Mouse (Mus musculus) ES-Bruce4 (cell line): ENCODE results near the gene Ccdc28b. TPM values are rescaled to one million over a fixed set of nuclear protein-coding genes. Genes with fewer than 3 reads are reported as not detected.

Source experiments
- H3K27ac ChIP-seq: 2 replicates; pipeline ENCODE4 v1.5.1; 2012; ENCODE audit warnings: low read length, inconsistent platforms; ENCODE audit not compliant: insufficient read depth
- H3K27me3 ChIP-seq: 2 replicates; pipeline ENCODE4 v1.6.1; 2012; ENCODE audit warnings: mild to moderate bottlenecking, low read length, inconsistent platforms; ENCODE audit not compliant: control insufficient read depth, poor library complexity, insufficient read depth, severe bottlenecking
- H3K36me3 ChIP-seq: 2 replicates; pipeline ENCODE4 v1.6.1; 2012; ENCODE audit warnings: inconsistent platforms, mild to moderate bottlenecking, low read length, moderate library complexity; ENCODE audit not compliant: control insufficient read depth, poor library complexity, insufficient read depth, severe bottlenecking
- H3K4me1 ChIP-seq: one replicate; pipeline ENCODE4 v1.8.1; 2011; ENCODE audit warnings: low read length; ENCODE audit not compliant: control insufficient read depth, insufficient read depth
- H3K4me3 ChIP-seq: 2 replicates; pipeline ENCODE4 v1.5.1; 2011; ENCODE audit warnings: low read depth, mild to moderate bottlenecking, low read length
- H3K9ac ChIP-seq: 2 replicates; pipeline ENCODE4 v1.6.1; 2012; ENCODE audit warnings: low read depth, mild to moderate bottlenecking, inconsistent platforms; ENCODE audit not compliant: poor library complexity, severe bottlenecking
- H3K9me3 ChIP-seq: replicated peaks from 2 replicates; pipeline ENCODE4 v1.6.1; 2012; ENCODE audit warnings: mild to moderate bottlenecking, low read length, inconsistent platforms; ENCODE audit not compliant: control insufficient read depth, poor library complexity, insufficient read depth, severe bottlenecking
- CTCF ChIP-seq: IDR thresholded peaks from one replicate; pipeline ENCODE4 v1.8.1; 2011; ENCODE audit warnings: low read depth, low read length
- EP300 ChIP-seq: IDR thresholded peaks from 2 replicates; pipeline ENCODE4 v1.6.1; 2011; ENCODE audit warnings: low read depth, low read length; ENCODE audit not compliant: insufficient read depth
- POLR2A ChIP-seq: IDR thresholded peaks from one replicate; pipeline ENCODE4 v1.8.1; 2011; ENCODE audit warnings: low read length; ENCODE audit not compliant: insufficient read depth
- polyA plus RNA-seq: library from polyadenylated mRNA; stranded (reverse); fragments of >200 nt; gene quantifications from 2 replicates; pipeline ENCODE4 v1.2.4, GENCODE M21; 2011; ENCODE audit warnings: low read depth; ENCODE audit not compliant: missing spikeins, insufficient read depth, insufficient read length

Ccdc28b gene
- polyA plus RNA-seq, 1 experiment, result 8.7 TPM

DNA sequence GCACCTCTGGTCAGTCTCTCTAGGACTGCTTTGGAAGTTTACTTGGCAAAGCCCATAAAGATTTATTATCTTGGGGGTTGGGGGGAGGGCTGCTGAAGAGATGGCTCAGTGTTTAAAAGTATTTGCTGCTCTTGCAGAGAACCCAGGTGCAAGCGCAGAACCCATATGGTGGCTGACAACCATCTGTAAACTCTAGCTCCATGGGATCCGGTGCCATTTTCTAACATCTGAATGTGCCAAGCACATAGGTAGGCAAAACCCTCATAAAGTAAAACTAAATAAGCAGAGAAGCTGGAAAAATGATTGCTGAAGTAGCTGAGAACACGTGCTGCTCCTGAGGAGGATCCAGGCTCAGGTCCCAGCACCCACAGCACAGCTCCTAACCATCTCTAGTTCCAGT is 37.8 kb upstream of the Ccdc28b start:
- H3K9me3 ChIP-seq, result no peaks in the 10 kb centered on the region
- TF ChIP-seq CTCF (no peak), EP300 (no peak), POLR2A (no peak)
- no peaks in the 10 kb centered on the region for H3K27me3 ChIP-seq
- H3K4me3 ChIP-seq, result no peak overlapping the region
- H3K36me3 ChIP-seq, result peaks cover 28% of the 10 kb centered on the region
- H3K27ac ChIP-seq, result no peak overlapping the region
- no peaks in the 10 kb centered on the region for H3K4me1 ChIP-seq
- no peak overlapping the region for H3K9ac ChIP-seq

DNA sequence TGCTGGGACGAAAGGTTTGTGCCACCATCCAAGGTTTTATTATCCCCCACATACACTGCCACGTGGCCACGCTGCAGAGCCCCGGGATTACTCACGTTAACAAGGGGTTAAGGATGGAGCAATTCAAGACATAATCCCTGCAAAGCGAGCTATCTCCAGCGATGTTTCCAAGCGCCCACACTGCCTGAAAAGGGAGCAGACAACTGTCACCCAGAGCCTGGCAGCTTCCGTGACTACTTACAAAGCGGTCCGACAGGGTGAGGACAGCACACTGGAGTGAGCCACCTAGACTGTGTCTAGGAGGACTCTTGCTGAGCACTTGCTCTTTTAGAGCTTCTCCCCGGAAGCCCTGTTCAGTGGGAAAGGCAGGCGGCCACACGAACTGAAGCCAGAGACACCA is 31.0 kb upstream of the Ccdc28b start:
- Histone ChIP-seq H3K36me3 (peaks cover 63% of the 10 kb centered on the region), H3K4me3 (no peak overlapping the region)

DNA sequence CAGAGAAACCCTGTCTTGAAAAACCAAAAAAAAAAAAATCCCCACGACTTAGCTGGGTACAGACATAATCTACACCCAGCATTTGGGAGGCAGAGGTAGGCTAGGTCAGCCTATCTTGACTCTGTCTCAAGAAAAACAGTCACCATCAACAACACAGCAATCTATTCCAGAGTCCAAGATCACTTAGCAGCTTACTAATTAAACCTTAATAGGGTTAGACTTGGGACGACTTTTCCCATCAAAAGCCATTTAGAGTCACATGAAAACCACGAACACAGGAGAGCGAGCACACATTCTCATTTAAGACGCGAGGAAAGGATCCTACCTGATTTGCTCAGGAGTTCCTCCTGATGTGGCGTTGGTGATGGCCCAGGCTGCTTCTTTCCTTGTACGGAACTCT is 26.6 kb upstream of the Ccdc28b start:
- no peaks in the 10 kb centered on the region for H3K9me3 ChIP-seq
- H3K36me3 ChIP-seq, result peaks cover 68% of the 10 kb centered on the region
- no peaks in the 10 kb centered on the region for H3K4me1 ChIP-seq
- no peak overlapping the region for H3K4me3 ChIP-seq
- H3K9ac ChIP-seq, result no peak overlapping the region
- no peak for TF ChIP-seq POLR2A
- no peak for TF ChIP-seq CTCF
- TF ChIP-seq EP300, result no peak
- no peaks in the 10 kb centered on the region for H3K27me3 ChIP-seq
- H3K27ac ChIP-seq, result no peak overlapping the region

More for the DNA sequence above, 31.0 kb upstream of the Ccdc28b start:
- Histone ChIP-seq H3K9me3 (no peaks in the 10 kb centered on the region), H3K27me3 (no peaks in the 10 kb centered on the region), H3K4me1 (no peaks in the 10 kb centered on the region), H3K27ac (no peak overlapping the region), H3K9ac (no peak overlapping the region)
- TF ChIP-seq POLR2A, result no peak
- TF ChIP-seq EP300, result no peak
- TF ChIP-seq CTCF, result no peak

GRCm38 (mm10) chr4:129648656-129649055 is 24.9 kb upstream of the Ccdc28b start:
- Histone ChIP-seq H3K36me3 (peaks cover 53% of the 10 kb centered on the region), H3K4me1 (no peaks in the 10 kb centered on the region), H3K4me3 (no peak overlapping the region), H3K27ac (no peak overlapping the region), H3K27me3 (no peaks in the 10 kb centered on the region), H3K9me3 (no peaks in the 10 kb centered on the region), H3K9ac (no peak overlapping the region)
- TF ChIP-seq POLR2A, result no peak
- no peak for TF ChIP-seq CTCF
- no peak for TF ChIP-seq EP300

- H3K27ac ChIP-seq, result no peak overlapping the region
- TF ChIP-seq CTCF (no peak), POLR2A (no peak), EP300 (no peak)
- no peaks in the 10 kb centered on the region for H3K27me3 ChIP-seq
- peaks cover 33% of the 10 kb centered on the region for H3K36me3 ChIP-seq
- no peak overlapping the region for H3K4me3 ChIP-seq
- H3K9ac ChIP-seq, result no peak overlapping the region
- no peaks in the 10 kb centered on the region for H3K4me1 ChIP-seq
- no peaks in the 10 kb centered on the region for H3K9me3 ChIP-seq
These were observed 21.5 kb upstream of the Ccdc28b start for GRCm38 (mm10) chr4:129645204-129645603.

- Histone ChIP-seq H3K9ac (no peak overlapping the region), H3K4me3 (no peak overlapping the region), H3K4me1 (no peaks in the 10 kb centered on the region), H3K27ac (no peak overlapping the region), H3K27me3 (no peaks in the 10 kb centered on the region), H3K36me3 (peaks cover 33% of the 10 kb centered on the region), H3K9me3 (no peaks in the 10 kb centered on the region)
- TF ChIP-seq EP300, result no peak
- TF ChIP-seq POLR2A, result no peak
- no peak for TF ChIP-seq CTCF
These were observed 18.0 kb upstream of the Ccdc28b start for GRCm38 (mm10) chr4:129641756-129642155.
